14 mouse cellular contexts compared by ENCODE assay signal in the genomic region with DNA sequence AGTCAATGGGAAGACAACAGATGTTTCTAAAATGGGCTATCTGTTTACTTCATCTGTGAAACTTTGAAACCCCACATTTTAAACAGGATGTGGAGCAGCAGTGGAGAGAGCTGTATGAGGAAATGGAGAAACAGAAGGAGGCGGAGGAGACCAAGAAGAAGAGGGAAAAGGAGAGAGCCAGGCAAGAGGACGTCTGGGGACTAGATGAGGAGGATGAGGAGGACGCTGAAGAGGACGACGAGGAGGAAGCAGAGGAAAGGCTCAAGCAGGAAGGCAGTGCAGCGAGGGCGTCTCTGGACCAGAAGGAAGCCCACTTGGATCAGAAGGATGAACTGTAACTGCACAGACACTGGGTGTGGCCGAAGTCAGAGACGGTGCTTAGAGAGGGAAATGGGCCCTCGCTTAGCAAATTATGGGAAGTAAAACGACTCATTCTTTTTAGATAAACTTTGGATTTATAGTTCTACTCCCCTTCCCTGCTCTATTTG. TPM values are rescaled to one million over a fixed set of nuclear protein-coding genes. Genes with fewer than 3 reads are reported as not detected.
A peak's percentile ranks its signal among the peaks of the same experiment; 100 is the strongest.
DNase-seq lines count a peak whose midpoint lies in the region; ATAC-seq and TF ChIP-seq lines count a peak whose summit lies in the region.
"Had no signal": no experiment of that assay in that cellular context is flagged by ENCODE, and none has a peak within 500 bp of the region (broad histone marks: within the 10 kb centered on the region; RNA-seq: fewer than 3 reads in every experiment).

No protein-coding gene starts in this region.

- 42% methylated on average over 11 of the region's 11 CpGs for WGBS in heart, embryonic 11.5 days (ENCODE audit: insufficient replicate concordance)
- 58% methylated on average over 11 of the region's 11 CpGs for WGBS in heart, postnatal 0 days
- 41% methylated on average over 11 of the region's 11 CpGs for WGBS in lung, embryonic 15.5 days
- WGBS in stomach, embryonic 15.5 days = 43% methylated on average over 11 of the region's 11 CpGs

- no peaks in the 10 kb centered on the region for H3K36me3 ChIP-seq in heart, embryonic 11.5 days (ENCODE audit: control insufficient read depth, insufficient read depth, low read length)
- H3K36me3 ChIP-seq in heart, postnatal 0 days (replicated peaks; ENCODE audit: control insufficient read depth, insufficient read depth, low read length) = no peaks in the 10 kb centered on the region
- no peaks in the 10 kb centered on the region for H3K36me3 ChIP-seq in lung, embryonic 15.5 days
- H3K36me3 ChIP-seq in stomach, embryonic 15.5 days = no peaks in the 10 kb centered on the region
- H3K36me3 ChIP-seq: hindbrain, embryonic 10.5 days; neural tube, embryonic 13.5 days had no signal

- H3K9ac ChIP-seq in heart, embryonic 11.5 days (ENCODE audit: low read depth, low read length) = no peak overlapping the region
- H3K9ac ChIP-seq in heart, postnatal 0 days (replicated peaks; ENCODE audit: low read depth, low read length) = no peak overlapping the region
- no peak overlapping the region for H3K9ac ChIP-seq in lung, embryonic 15.5 days
- no peak overlapping the region for H3K9ac ChIP-seq in stomach, embryonic 15.5 days
- H3K9ac ChIP-seq: forebrain, embryonic 13.5 days; neural tube, embryonic 13.5 days had no signal

- no peak for ATAC-seq in heart, embryonic 11.5 days (replicated peaks; ENCODE audit: insufficient number of reproducible peaks, low FRiP score, low TSS enrichment)
- ATAC-seq in heart, postnatal 0 days (ENCODE audit: insufficient read depth, low read depth) = no peak
- ATAC-seq in lung, embryonic 15.5 days (ENCODE audit: borderline replicate concordance, extremely low read depth, low FRiP score, low TSS enrichment) = peak; percentile 48
- ATAC-seq in stomach, embryonic 15.5 days (ENCODE audit: insufficient read depth, low FRiP score, low read depth) = no peak
- ATAC-seq: forebrain, embryonic 13.5 days; Patski had no signal

- H3K27me3 ChIP-seq in heart, embryonic 11.5 days (ENCODE audit: control insufficient read depth, insufficient read depth, low read length) = no peaks in the 10 kb centered on the region
- H3K27me3 ChIP-seq in heart, postnatal 0 days (ENCODE audit: control insufficient read depth, insufficient read depth, low read length) = no peaks in the 10 kb centered on the region
- H3K27me3 ChIP-seq in lung, embryonic 15.5 days = no peaks in the 10 kb centered on the region
- H3K27me3 ChIP-seq in stomach, embryonic 15.5 days (replicated peaks) = no peaks in the 10 kb centered on the region
- H3K27me3 ChIP-seq: forebrain, embryonic 13.5 days; neural tube, embryonic 13.5 days; Patski had no signal

- no peak overlapping the region for H3K4me3 ChIP-seq in heart, embryonic 11.5 days (ENCODE audit: low read depth, low read length)
- H3K4me3 ChIP-seq in heart, postnatal 0 days (ENCODE audit: low read depth, low read length) = no peak overlapping the region
- H3K4me3 ChIP-seq in lung, embryonic 15.5 days = no peak overlapping the region
- no peak overlapping the region for H3K4me3 ChIP-seq in stomach, embryonic 15.5 days (replicated peaks)
- H3K4me3 ChIP-seq: forebrain, embryonic 13.5 days; hindbrain, embryonic 10.5 days; neural tube, embryonic 13.5 days had no signal

- H3K27ac ChIP-seq in heart, embryonic 11.5 days (ENCODE audit: low read depth, low read length) = no peak overlapping the region
- H3K27ac ChIP-seq in heart, postnatal 0 days (ENCODE audit: low read depth) = 0 out of 2 replicates have a peak overlapping the region, but pooled peaks have one; percentile 3
- peak overlapping the region; percentile 71 for H3K27ac ChIP-seq in lung, embryonic 15.5 days
- no peak overlapping the region for H3K27ac ChIP-seq in stomach, embryonic 15.5 days
- H3K27ac ChIP-seq: forebrain, embryonic 13.5 days; hindbrain, embryonic 10.5 days; neural tube, embryonic 13.5 days had no signal

- no peak for TF ChIP-seq EP300 in heart, postnatal 0 days (IDR thresholded peaks at IDR 0.05; ENCODE audit: low read depth)

- DNase-seq in heart, adult 18-20 months = peak; percentile 61
- no peak for DNase-seq in heart, postnatal 0 days (ENCODE audit: low spot score)
- DNase-seq in gastrocnemius, adult 18-20 months (ENCODE audit: low spot score) = no peak
- no peak for DNase-seq in cerebellum, postnatal 4 days (ENCODE audit: low spot score in 2 of 2)
- DNase-seq in MN1 (ENCODE audit: low spot score) = no peak
- DNase-seq: right cerebral cortex, postnatal 25 days had no signal

- no peaks in the 10 kb centered on the region for H3K9me3 ChIP-seq in heart, embryonic 11.5 days (replicated peaks; ENCODE audit: control insufficient read depth, low read length)
- H3K9me3 ChIP-seq in heart, postnatal 0 days (replicated peaks; ENCODE audit: control insufficient read depth, low read length) = no peaks in the 10 kb centered on the region; the same call in 1 of the 2 replicates
- H3K9me3 ChIP-seq in lung, embryonic 15.5 days = no peaks in the 10 kb centered on the region
- no peaks in the 10 kb centered on the region for H3K9me3 ChIP-seq in stomach, embryonic 15.5 days
- H3K9me3 ChIP-seq: forebrain, embryonic 13.5 days; hindbrain, embryonic 10.5 days; neural tube, embryonic 13.5 days had no signal

- no peak overlapping the region for H3K4me2 ChIP-seq in heart, embryonic 11.5 days
- no peak overlapping the region for H3K4me2 ChIP-seq in heart, postnatal 0 days (ENCODE audit: low read depth, low read length)
- peak overlapping the region; percentile 29 for H3K4me2 ChIP-seq in lung, embryonic 15.5 days
- H3K4me2 ChIP-seq in stomach, embryonic 15.5 days = peak overlapping the region; percentile 27; the same call in 1 of the 2 replicates
- H3K4me2 ChIP-seq: forebrain, embryonic 13.5 days; neural tube, embryonic 13.5 days had no signal

- 0 out of 2 replicates have a peak, but pooled peaks cover 3% of the 10 kb centered on the region for H3K4me1 ChIP-seq in heart, embryonic 11.5 days (ENCODE audit: control insufficient read depth, insufficient read depth, low read length)
- peaks cover 4% of the 10 kb centered on the region; the same call in 1 of the 2 replicates for H3K4me1 ChIP-seq in heart, postnatal 0 days (ENCODE audit: control insufficient read depth, insufficient read depth)
- H3K4me1 ChIP-seq in lung, embryonic 15.5 days = peaks cover 5% of the 10 kb centered on the region; the same call in 1 of the 2 replicates
- 0 out of 2 replicates have a peak, but pooled peaks cover 2% of the 10 kb centered on the region for H3K4me1 ChIP-seq in stomach, embryonic 15.5 days
- H3K4me1 ChIP-seq: forebrain, embryonic 13.5 days; neural tube, embryonic 13.5 days had no signal

- TF ChIP-seq CTCF in heart, postnatal 0 days (IDR thresholded peaks at IDR 0.05; ENCODE audit: low read depth) = no peak

RNA-seq across cellular contexts. Expression of gene Calr4, which starts 19.4 kb away (rescaled TPM):
- total RNA-seq in heart, adult 18-20 months (2021) = not detected
- 0.23 and 0.34 TPM in 2 replicates for polyA plus RNA-seq in heart, embryonic 11.5 days (2014; fragmentation: Nextera tagmentation; extraction: Ambion mirVana)
- total RNA-seq in heart, postnatal 0 days (2014; rRNA removed; ENCODE audit: low replicate concordance) = not detected in 2 replicates
- polyA plus RNA-seq in heart, postnatal 0 days (2015; fragmentation: Nextera tagmentation; extraction: Ambion mirVana) = not detected in 2 replicates
- 0.08 TPM in 1 of 2 replicates, not detected in the other for polyA plus RNA-seq in lung, embryonic 15.5 days (2015; fragmentation: Nextera tagmentation; extraction: Ambion mirVana)
- 0.19 TPM in 2 replicates for polyA plus RNA-seq in stomach, embryonic 15.5 days (2015; fragmentation: Nextera tagmentation; extraction: Ambion mirVana)
- total RNA-seq in gastrocnemius, adult 18-20 months (2021) = not detected
- total RNA-seq: liver, adult 2 months had no signal
- polyA plus RNA-seq: hindbrain, embryonic 10.5 days; liver, adult 2 months; Patski had no signal

RNA-seq across cellular contexts. Expression of gene Eps15, which starts 26.4 kb away (rescaled TPM):
- total RNA-seq in heart, adult 18-20 months (2021) = 10 to 100 TPM; 45.1 to 49.7 TPM
- polyA plus RNA-seq in heart, embryonic 11.5 days (2014; fragmentation: Nextera tagmentation; extraction: Ambion mirVana) = 38.5 and 45.6 TPM in 2 replicates
- total RNA-seq in heart, postnatal 0 days (2014; rRNA removed; ENCODE audit: low replicate concordance) = 14.0 and 26.2 TPM in 2 replicates
- 17.4 and 18.2 TPM in 2 replicates for polyA plus RNA-seq in heart, postnatal 0 days (2015; fragmentation: Nextera tagmentation; extraction: Ambion mirVana)
- polyA plus RNA-seq in lung, embryonic 15.5 days (2015; fragmentation: Nextera tagmentation; extraction: Ambion mirVana) = 38.6 and 47.3 TPM in 2 replicates
- 30.2 and 34.8 TPM in 2 replicates for polyA plus RNA-seq in stomach, embryonic 15.5 days (2015; fragmentation: Nextera tagmentation; extraction: Ambion mirVana)
- total RNA-seq in gastrocnemius, adult 18-20 months (2021) = 10 to 100 TPM; 74.3 to 80.3 TPM

RNA-seq across cellular contexts. Expression of gene Osbpl9, which starts 51.6 kb away (rescaled TPM):
- 100 to 1,000 TPM in 1 of 2 experiments, 10 to 100 TPM in 1; 97.4 to 100 TPM for total RNA-seq in heart, adult 18-20 months (2021)
- 46.2 and 56.0 TPM in 2 replicates for polyA plus RNA-seq in heart, embryonic 11.5 days (2014; fragmentation: Nextera tagmentation; extraction: Ambion mirVana)
- 49.7 and 68.3 TPM in 2 replicates for total RNA-seq in heart, postnatal 0 days (2014; rRNA removed; ENCODE audit: low replicate concordance)
- 49.0 and 49.2 TPM in 2 replicates for polyA plus RNA-seq in heart, postnatal 0 days (2015; fragmentation: Nextera tagmentation; extraction: Ambion mirVana)
- 65.2 and 67.3 TPM in 2 replicates for polyA plus RNA-seq in lung, embryonic 15.5 days (2015; fragmentation: Nextera tagmentation; extraction: Ambion mirVana)
- polyA plus RNA-seq in stomach, embryonic 15.5 days (2015; fragmentation: Nextera tagmentation; extraction: Ambion mirVana) = 55.1 and 57.7 TPM in 2 replicates
- 100 to 1,000 TPM in 1 of 2 experiments, 10 to 100 TPM in 1; 91.6 to 107 TPM for total RNA-seq in gastrocnemius, adult 18-20 months (2021)

Comparison
In these comparisons a context has a peak if more than half of its experiments do, and no peak if none do; other contexts are left out.
1. DNase-seq: peak in heart, adult 18-20 months (2 of 2); none in heart, postnatal 0 days (single experiment), gastrocnemius, adult 18-20 months (single experiment), cerebellum, postnatal 4 days (0 of 2) and MN1 (single experiment).
2. H3K27ac ChIP-seq: peak in heart, postnatal 0 days (single experiment) and lung, embryonic 15.5 days (single experiment); none in heart, embryonic 11.5 days (single experiment) and stomach, embryonic 15.5 days (single experiment).
3. H3K4me2 ChIP-seq: peak in lung, embryonic 15.5 days (single experiment) and stomach, embryonic 15.5 days (single experiment); none in heart, embryonic 11.5 days (single experiment) and heart, postnatal 0 days (single experiment).